Mouse (Mus musculus) left cerebral cortex, adult 18-20 months (tissue): ENCODE measurements around the gene Tnfrsf25. TPM values are rescaled to one million over a fixed set of nuclear protein-coding genes. Genes with fewer than 3 reads are reported as not detected.

Source experiments
- DNase-seq, 2 experiments: peaks; one replicate each; pipeline ENCODE4 v3.0.0; 2021 to 2022; ENCODE audit warnings: low spot score in 2 of 2, mixed read lengths in 1 of 2
- long read RNA-seq, 2 experiments: library from polyadenylated mRNA; stranded (forward); transcript quantifications; one replicate each; pipeline ENCODE4 v2.0.0; 2021
- total RNA-seq, 2 experiments: library from RNA; stranded (reverse); gene quantifications; 2 replicates each; pipeline ENCODE4 v1.2.3; 2021

Tnfrsf25 gene
- total RNA-seq = 10 to 100 TPM; 19.0 to 20.7 TPM
- long read RNA-seq, experiment 1, partial matches to known transcripts = 5 of 9 reads
- long read RNA-seq, experiment 1, other reads (novel, unspliced or antisense) = 4 of 9 reads
- long read RNA-seq, experiment 2, partial matches to known transcripts = 1 of 2 reads
- long read RNA-seq, experiment 2, other reads (novel, unspliced or antisense) = 1 of 2 reads

GRCm38 (mm10) chr4:152115921-152116612 is at the start of gene Tnfrsf25:
Gene Tnfrsf25 (plus strand): TSS chr4:152115934.
- DNase-seq = no peak

GRCm38 (mm10) chr4:152067280-152067679 is 48.5 kb upstream of the Tnfrsf25 start:
- DNase-seq = no peak

GRCm38 (mm10) chr4:152068166-152068724 is 47.5 kb upstream of the Tnfrsf25 start:
- DNase-seq = no peak

- DNase-seq = no peak
Observed at GRCm38 (mm10) chr4:152069245-152069644, 46.5 kb upstream of the Tnfrsf25 start.

GRCm38 (mm10) chr4:152070494-152071396 is 45.0 kb upstream of the Tnfrsf25 start:
- DNase-seq = no peak

GRCm38 (mm10) chr4:152072121-152072601 is 43.6 kb upstream of the Tnfrsf25 start, which contains the start of gene Plekhg5:
Gene Plekhg5 (plus strand): TSS chr4:152072498.
- DNase-seq = no peak

- no peak for DNase-seq
Observed at GRCm38 (mm10) chr4:152072655-152073054, 43.1 kb upstream of the Tnfrsf25 start.

GRCm38 (mm10) chr4:152073715-152074114 is 42.0 kb upstream of the Tnfrsf25 start:
- DNase-seq = no peak

GRCm38 (mm10) chr4:152074548-152074947 is 41.2 kb upstream of the Tnfrsf25 start:
- DNase-seq = no peak

- DNase-seq = no peak
Observed at GRCm38 (mm10) chr4:152077191-152077590, 38.5 kb upstream of the Tnfrsf25 start.

- peak; percentile 45 to 59 for DNase-seq
Observed at GRCm38 (mm10) chr4:152078105-152078530, 37.6 kb upstream of the Tnfrsf25 start.

- DNase-seq = no peak
Observed at GRCm38 (mm10) chr4:152079261-152079660, 36.5 kb upstream of the Tnfrsf25 start.

GRCm38 (mm10) chr4:152079931-152080330 is 35.8 kb upstream of the Tnfrsf25 start:
- DNase-seq = no peak

- no peak for DNase-seq
Observed at GRCm38 (mm10) chr4:152083611-152084220, 32.0 kb upstream of the Tnfrsf25 start.

- DNase-seq = no peak
Observed at GRCm38 (mm10) chr4:152084616-152085015, 31.1 kb upstream of the Tnfrsf25 start.

- DNase-seq = peak; percentile 52 to 68
Observed at GRCm38 (mm10) chr4:152086505-152087210, 29.1 kb upstream of the Tnfrsf25 start.

- DNase-seq = no peak
Observed at GRCm38 (mm10) chr4:152087211-152088081, 28.3 kb upstream of the Tnfrsf25 start.

- DNase-seq = peak; percentile 79 to 81
Observed at GRCm38 (mm10) chr4:152088133-152088532, 27.6 kb upstream of the Tnfrsf25 start.

GRCm38 (mm10) chr4:152088556-152089120 is 27.1 kb upstream of the Tnfrsf25 start:
- peak; percentile 88 to 93 for DNase-seq
